Mouse (Mus musculus): ENCODE results near the gene Pdzd2. TPM values are rescaled to one million over a fixed set of nuclear protein-coding genes. Genes with fewer than 3 reads are reported as not detected.
A peak's percentile ranks its signal among the peaks of the same experiment; 100 is the strongest.

Gene Pdzd2
- 8.2 and 9.1 TPM in 2 replicates for polyA plus RNA-seq (2014; fragmentation: Nextera tagmentation; extraction: Ambion mirVana)

DNA sequence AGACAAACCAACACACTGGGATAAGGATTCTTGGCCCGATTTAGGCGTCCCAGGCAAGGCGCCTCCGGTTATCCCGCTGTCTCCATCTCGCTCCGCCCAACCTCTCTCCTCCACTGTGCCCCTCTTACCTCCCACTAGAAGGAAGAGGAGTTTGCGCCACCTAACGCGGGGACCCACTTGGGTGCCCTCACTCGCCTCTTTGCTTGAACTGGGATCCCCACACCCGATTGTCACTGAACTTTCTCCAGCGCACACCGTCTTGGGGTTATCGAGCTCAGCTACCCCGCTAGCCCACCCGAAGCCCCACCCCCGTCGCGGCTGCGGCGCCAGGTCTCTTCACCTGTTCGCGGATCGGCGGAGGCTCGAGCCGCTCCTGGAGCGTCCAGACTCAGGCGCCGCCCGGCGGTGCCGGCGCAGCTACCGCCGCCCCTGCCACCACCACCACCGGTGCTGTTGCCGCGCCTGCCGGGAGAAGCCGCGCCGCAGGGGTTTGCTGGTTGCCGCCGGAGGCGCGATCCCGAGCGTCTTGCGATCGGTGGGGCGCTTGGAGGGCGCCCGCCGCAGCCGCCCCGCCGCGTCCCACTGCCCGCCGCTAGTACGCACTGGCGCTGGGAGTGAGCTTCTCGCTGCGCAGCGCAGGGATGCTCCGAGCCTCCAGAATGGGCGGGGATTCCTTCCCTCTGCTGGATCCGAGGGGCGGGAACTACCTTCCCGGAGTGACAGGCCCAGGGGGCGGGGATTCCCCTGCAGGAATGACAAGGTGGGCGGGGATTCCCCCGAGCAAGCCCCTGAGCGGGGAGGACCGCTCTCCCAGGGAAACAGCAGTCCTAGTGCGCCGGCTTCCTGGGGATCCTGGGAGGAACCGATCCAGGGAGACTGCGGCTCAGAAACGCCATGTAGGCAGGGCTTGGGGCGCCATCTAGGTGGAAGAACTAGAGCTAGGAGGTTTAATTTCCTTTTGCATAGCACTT is at the start of gene Pdzd2:
Gene Pdzd2, minus strand, starts transcription at position 648 of the 971 bp plus-strand sequence.
- Histone ChIP-seq H3K4me2 (peak within 1 kb of the TSS; percentile 84), H3K9ac (ENCODE audit: low read depth, low read length) (0 out of 2 replicates have a peak within 1 kb of the TSS, but pooled peaks have one; percentile 28), H3K9me3 (ENCODE audit: control insufficient read depth, low read length) (no peaks in the 10 kb centered on the region), H3K4me3 (ENCODE audit: low read depth, low read length) (peak within 1 kb of the TSS; percentile 60), H3K27me3 (replicated peaks; ENCODE audit: control insufficient read depth, insufficient read depth, low read length) (peaks cover 44% of the 10 kb centered on the region), H3K27ac (ENCODE audit: low read depth, low read length) (no peak within 1 kb of the TSS), H3K36me3 (ENCODE audit: control insufficient read depth, insufficient read depth, low read length) (no peaks in the 10 kb centered on the region), H3K4me1 (replicated peaks; ENCODE audit: control insufficient read depth, insufficient read depth, low read length) (peaks cover 4% of the 10 kb centered on the region; the same call in 1 of the 2 replicates)
- peak; percentile 93 for ATAC-seq (replicated peaks; ENCODE audit: low FRiP score)
- 1% methylated on average over 83 of the region's 83 CpGs for WGBS
- peak; percentile 89 for DNase-seq (ENCODE audit: low spot score)

DNA sequence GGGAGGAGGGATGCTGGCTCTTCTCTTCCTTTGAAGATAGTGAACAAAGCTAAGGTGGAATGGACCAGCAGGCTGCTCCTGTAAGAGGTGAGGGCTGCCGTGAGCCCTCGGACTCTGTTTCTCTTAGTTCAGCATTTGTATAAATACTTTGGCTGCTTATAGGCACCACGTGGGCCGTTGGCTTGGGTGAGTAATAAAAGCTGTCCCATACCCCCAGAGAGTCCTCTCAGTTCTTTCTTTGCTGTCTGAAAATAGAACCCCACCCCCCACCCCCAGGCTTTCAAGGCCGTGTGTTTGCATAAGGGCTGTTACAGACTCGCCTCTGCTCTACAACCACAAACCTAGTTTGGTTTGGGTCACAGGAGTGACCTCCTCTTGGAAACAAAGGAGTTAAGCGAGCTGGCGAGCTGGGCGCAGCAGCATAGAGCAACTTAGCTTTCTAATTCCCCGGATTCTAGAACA is 49.7 kb upstream of the Pdzd2 start:
- Histone ChIP-seq H3K27ac (ENCODE audit: low read depth, low read length) (no peak overlapping the region), H3K4me2 (no peak overlapping the region), H3K27me3 (replicated peaks; ENCODE audit: control insufficient read depth, insufficient read depth, low read length) (no peaks in the 10 kb centered on the region), H3K36me3 (ENCODE audit: control insufficient read depth, insufficient read depth, low read length) (no peaks in the 10 kb centered on the region), H3K9me3 (ENCODE audit: control insufficient read depth, low read length) (no peaks in the 10 kb centered on the region), H3K4me3 (ENCODE audit: low read depth, low read length) (no peak overlapping the region), H3K4me1 (replicated peaks; ENCODE audit: control insufficient read depth, insufficient read depth, low read length) (no peaks in the 10 kb centered on the region), H3K9ac (ENCODE audit: low read depth, low read length) (no peak overlapping the region)
- 51% methylated on average over 10 of the region's 10 CpGs for WGBS
- DNase-seq (ENCODE audit: low spot score) (no peak), ATAC-seq (replicated peaks; ENCODE audit: low FRiP score) (no peak; the same call in 1 of the 2 replicates)

DNA sequence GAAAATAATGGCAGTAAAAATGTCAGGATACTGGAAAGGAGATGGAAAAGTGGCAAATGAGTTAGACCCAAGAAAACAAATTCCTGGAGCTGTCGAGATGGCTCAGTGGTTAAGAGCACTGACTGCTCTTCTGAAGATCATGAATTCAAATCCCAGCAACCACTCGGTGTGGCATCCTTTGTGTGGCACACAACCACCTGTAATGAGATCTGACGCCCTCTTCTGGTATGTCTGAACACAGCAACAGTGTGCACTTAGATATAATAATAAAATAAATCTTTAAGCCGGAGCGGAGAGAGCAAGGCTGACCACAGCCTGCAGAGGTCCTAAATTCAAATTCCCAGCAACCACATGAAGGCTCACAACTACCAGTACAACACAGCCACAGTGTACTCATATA is 48.8 kb upstream of the Pdzd2 start:
- no peak for DNase-seq (ENCODE audit: low spot score)
- Histone ChIP-seq H3K4me3 (ENCODE audit: low read depth, low read length) (no peak overlapping the region), H3K9ac (ENCODE audit: low read depth, low read length) (no peak overlapping the region), H3K4me2 (no peak overlapping the region), H3K27ac (ENCODE audit: low read depth, low read length) (no peak overlapping the region), H3K9me3 (ENCODE audit: control insufficient read depth, low read length) (no peaks in the 10 kb centered on the region), H3K36me3 (ENCODE audit: control insufficient read depth, insufficient read depth, low read length) (no peaks in the 10 kb centered on the region), H3K27me3 (replicated peaks; ENCODE audit: control insufficient read depth, insufficient read depth, low read length) (no peaks in the 10 kb centered on the region), H3K4me1 (replicated peaks; ENCODE audit: control insufficient read depth, insufficient read depth, low read length) (no peaks in the 10 kb centered on the region)
- WGBS = 70% methylated on average over 5 of the region's 5 CpGs
- ATAC-seq (replicated peaks; ENCODE audit: low FRiP score) = no peak

DNA sequence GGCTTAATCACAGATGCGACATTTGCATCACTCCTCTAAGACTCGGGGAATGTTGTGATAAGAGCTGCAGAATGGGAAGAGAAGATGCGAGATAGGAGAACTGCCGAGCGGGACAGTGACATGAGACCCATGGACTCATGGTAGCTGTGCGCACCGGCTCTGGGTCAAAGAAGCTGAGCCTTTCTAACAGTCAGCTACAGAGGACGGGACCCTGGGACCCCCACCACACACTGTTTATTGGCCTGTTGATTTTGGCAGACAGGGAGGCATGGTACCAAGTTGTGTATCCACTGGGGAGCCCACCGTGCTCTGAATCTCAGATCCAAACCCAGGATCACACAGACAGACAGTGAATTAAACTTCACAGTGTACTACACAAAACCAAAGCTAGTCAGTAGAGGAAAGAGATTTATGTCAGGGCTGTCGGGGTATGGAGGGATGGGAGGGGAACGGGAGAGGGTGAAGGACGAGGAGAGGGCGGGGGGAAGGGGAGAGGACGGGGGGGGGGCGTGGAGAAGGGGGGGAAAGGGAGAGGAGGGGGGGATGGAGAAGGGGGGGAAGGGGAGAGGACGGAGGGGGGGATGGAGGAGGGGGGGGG is 42.1 kb upstream of the Pdzd2 start:
- no peaks in the 10 kb centered on the region for H3K27me3 ChIP-seq (replicated peaks; ENCODE audit: control insufficient read depth, insufficient read depth, low read length)
- H3K4me2 ChIP-seq = no peak overlapping the region
- no peak overlapping the region for H3K4me3 ChIP-seq (ENCODE audit: low read depth, low read length)
- H3K27ac ChIP-seq (ENCODE audit: low read depth, low read length) = no peak overlapping the region
- H3K9ac ChIP-seq (ENCODE audit: low read depth, low read length) = no peak overlapping the region
- ATAC-seq (replicated peaks; ENCODE audit: low FRiP score) (no peak), DNase-seq (ENCODE audit: low spot score) (no peak)
- H3K4me1 ChIP-seq (replicated peaks; ENCODE audit: control insufficient read depth, insufficient read depth, low read length) = no peaks in the 10 kb centered on the region
- H3K36me3 ChIP-seq (ENCODE audit: control insufficient read depth, insufficient read depth, low read length) = no peaks in the 10 kb centered on the region
- H3K9me3 ChIP-seq (ENCODE audit: control insufficient read depth, low read length) = no peaks in the 10 kb centered on the region
- 55% methylated on average over 13 of the region's 16 CpGs for whole genome bisulfite sequencing

DNA sequence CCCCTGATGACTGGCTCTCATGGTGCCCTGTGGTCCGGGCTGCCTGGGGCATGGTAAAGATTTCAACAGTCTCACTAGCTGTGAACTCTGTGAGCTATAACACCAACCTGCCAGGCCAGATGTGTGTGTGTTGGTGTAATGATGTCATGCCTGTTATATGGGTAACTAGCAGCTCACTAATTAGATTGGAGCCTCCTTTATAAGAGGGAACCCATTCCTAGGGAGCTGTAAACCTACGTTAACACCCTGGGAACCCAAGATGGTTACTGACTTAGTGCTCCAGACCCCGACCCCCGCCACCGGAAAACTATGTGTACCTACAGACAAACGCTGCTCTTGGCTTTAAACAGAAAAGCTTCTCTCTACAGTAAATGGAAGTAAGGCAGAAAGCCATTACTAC is 41.6 kb upstream of the Pdzd2 start:
- H3K4me2 ChIP-seq = no peak overlapping the region
- H3K4me1 ChIP-seq (replicated peaks; ENCODE audit: control insufficient read depth, insufficient read depth, low read length) = no peaks in the 10 kb centered on the region
- no peak overlapping the region for H3K27ac ChIP-seq (ENCODE audit: low read depth, low read length)
- no peaks in the 10 kb centered on the region for H3K9me3 ChIP-seq (ENCODE audit: control insufficient read depth, low read length)
- ATAC-seq (replicated peaks; ENCODE audit: low FRiP score) (no peak), DNase-seq (ENCODE audit: low spot score) (no peak)
- no peak overlapping the region for H3K9ac ChIP-seq (ENCODE audit: low read depth, low read length)
- H3K4me3 ChIP-seq (ENCODE audit: low read depth, low read length) = no peak overlapping the region
- H3K36me3 ChIP-seq (ENCODE audit: control insufficient read depth, insufficient read depth, low read length) = no peaks in the 10 kb centered on the region
- H3K27me3 ChIP-seq (replicated peaks; ENCODE audit: control insufficient read depth, insufficient read depth, low read length) = no peaks in the 10 kb centered on the region
- 76% methylated on average over 6 of the region's 6 CpGs for WGBS

DNA sequence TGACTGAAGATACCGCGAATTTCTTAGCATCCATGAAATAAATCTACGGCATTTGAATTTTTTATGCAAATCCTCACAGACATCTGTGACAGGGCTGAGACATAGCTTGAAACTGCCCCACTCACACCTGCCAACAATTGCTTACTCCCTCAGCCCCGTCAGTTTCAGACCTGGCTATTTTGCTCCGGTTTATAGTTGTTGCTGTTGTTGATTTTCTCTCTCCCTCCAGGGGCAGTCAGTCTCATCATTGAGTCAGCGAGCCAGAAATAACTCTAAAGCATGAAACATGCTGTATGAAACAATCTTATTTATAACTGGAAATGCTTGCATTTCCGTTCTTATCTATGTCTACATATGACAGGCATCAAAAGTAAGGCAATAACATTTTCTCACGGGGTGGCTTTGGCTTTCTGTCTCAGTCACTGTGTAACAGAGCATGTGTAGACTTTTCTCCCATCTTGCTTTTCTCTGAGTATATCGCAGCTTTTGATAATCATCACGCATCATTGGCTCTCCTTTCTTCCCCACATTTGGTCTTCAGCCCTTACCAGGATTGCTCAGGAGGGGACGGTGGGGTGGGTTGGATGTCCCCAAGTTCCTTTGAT is 34.5 kb upstream of the Pdzd2 start:
- Histone ChIP-seq H3K27ac (ENCODE audit: low read depth, low read length) (no peak overlapping the region), H3K36me3 (ENCODE audit: control insufficient read depth, insufficient read depth, low read length) (no peaks in the 10 kb centered on the region), H3K4me2 (no peak overlapping the region), H3K9ac (ENCODE audit: low read depth, low read length) (no peak overlapping the region), H3K4me1 (replicated peaks; ENCODE audit: control insufficient read depth, insufficient read depth, low read length) (no peaks in the 10 kb centered on the region), H3K27me3 (replicated peaks; ENCODE audit: control insufficient read depth, insufficient read depth, low read length) (no peaks in the 10 kb centered on the region), H3K4me3 (ENCODE audit: low read depth, low read length) (no peak overlapping the region), H3K9me3 (ENCODE audit: control insufficient read depth, low read length) (no peaks in the 10 kb centered on the region)
- ATAC-seq (replicated peaks; ENCODE audit: low FRiP score) (no peak), DNase-seq (ENCODE audit: low spot score) (no peak)
- 72% methylated on average over 11 of the region's 11 CpGs for WGBS

DNA sequence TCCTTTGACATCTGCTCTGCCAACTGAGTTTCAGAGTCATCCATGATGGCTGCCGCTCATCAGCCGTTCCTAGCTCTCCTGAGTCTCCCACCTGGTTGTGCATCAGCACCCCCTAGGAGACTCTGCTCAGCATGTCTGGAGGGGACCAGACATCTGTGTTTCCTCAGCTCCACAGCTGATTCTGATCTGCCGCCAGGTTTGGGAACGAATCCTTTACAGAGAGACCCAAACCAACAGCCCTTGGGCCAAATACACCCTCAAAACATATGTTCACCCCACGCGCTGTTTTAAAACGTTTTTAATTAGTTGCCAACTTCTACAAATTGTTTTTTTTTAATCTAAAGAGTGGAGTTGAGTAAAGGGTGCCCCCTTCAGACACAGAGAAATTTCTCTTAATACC is 31.2 kb upstream of the Pdzd2 start:
- Histone ChIP-seq H3K27me3 (replicated peaks; ENCODE audit: control insufficient read depth, insufficient read depth, low read length) (no peaks in the 10 kb centered on the region), H3K9ac (ENCODE audit: low read depth, low read length) (no peak overlapping the region), H3K27ac (ENCODE audit: low read depth, low read length) (no peak overlapping the region), H3K9me3 (ENCODE audit: control insufficient read depth, low read length) (no peaks in the 10 kb centered on the region), H3K4me1 (replicated peaks; ENCODE audit: control insufficient read depth, insufficient read depth, low read length) (peaks cover 5% of the 10 kb centered on the region; the same call in 1 of the 2 replicates), H3K4me3 (ENCODE audit: low read depth, low read length) (no peak overlapping the region), H3K4me2 (no peak overlapping the region), H3K36me3 (ENCODE audit: control insufficient read depth, insufficient read depth, low read length) (no peaks in the 10 kb centered on the region)
- DNase-seq (ENCODE audit: low spot score) (no peak), ATAC-seq (replicated peaks; ENCODE audit: low FRiP score) (no peak)
- WGBS = 76% methylated on average over 7 of the region's 7 CpGs

DNA sequence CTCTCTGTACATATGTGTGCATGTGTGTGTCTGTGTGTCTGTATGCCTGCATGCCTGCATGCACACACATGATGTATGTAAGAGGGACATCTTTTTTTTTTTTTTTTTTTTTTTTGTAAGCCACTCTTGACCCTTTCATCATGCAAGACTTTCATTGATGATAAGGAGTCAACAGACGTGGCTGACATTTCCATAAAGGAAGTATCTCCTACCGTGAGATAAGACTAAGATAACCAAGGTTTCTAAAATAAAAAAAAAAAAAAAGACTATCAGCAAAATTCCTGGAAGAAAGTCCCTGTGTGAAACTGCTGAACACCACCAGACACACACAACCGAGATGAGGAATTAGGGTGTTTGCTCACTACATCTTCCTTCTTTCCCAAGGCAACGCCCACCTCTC is 27.1 kb upstream of the Pdzd2 start:
- Histone ChIP-seq H3K4me2 (no peak overlapping the region), H3K4me1 (replicated peaks; ENCODE audit: control insufficient read depth, insufficient read depth, low read length) (peaks cover 5% of the 10 kb centered on the region; the same call in 1 of the 2 replicates), H3K4me3 (ENCODE audit: low read depth, low read length) (no peak overlapping the region), H3K27me3 (replicated peaks; ENCODE audit: control insufficient read depth, insufficient read depth, low read length) (no peaks in the 10 kb centered on the region), H3K9me3 (ENCODE audit: control insufficient read depth, low read length) (no peaks in the 10 kb centered on the region), H3K36me3 (ENCODE audit: control insufficient read depth, insufficient read depth, low read length) (no peaks in the 10 kb centered on the region), H3K27ac (ENCODE audit: low read depth, low read length) (no peak overlapping the region), H3K9ac (ENCODE audit: low read depth, low read length) (no peak overlapping the region)
- WGBS = 38% methylated on average over 4 of the region's 4 CpGs
- DNase-seq (ENCODE audit: low spot score) (no peak), ATAC-seq (replicated peaks; ENCODE audit: low FRiP score) (no peak)

Measured in liver, embryonic 11.5 days (tissue).